Mouse (Mus musculus) neural tube, embryonic 11.5 days (tissue): ENCODE data around the gene Trit1. TPM values are rescaled to one million over a fixed set of nuclear protein-coding genes. Genes with fewer than 3 reads are reported as not detected.

Source experiments
- ATAC-seq: fragments of 200-750 bp; cut with Nextera tagmentation; 2 replicates; pipeline ENCODE4 v1.8.0; 2017; ENCODE audit warnings: moderate number of reproducible peaks, mild to moderate bottlenecking, moderate TSS enrichment, moderate library complexity; ENCODE audit not compliant: insufficient read depth, low FRiP score, low TSS enrichment
- DNase-seq: peaks from one replicate; pipeline ENCODE4 v3.0.0-alpha.2; 2015; ENCODE audit warnings: low spot score
- H3K27ac ChIP-seq: fragments of 300-500 bp; sonication (generic); 2 replicates; pipeline ENCODE4 v1.5.1; 2014; ENCODE audit warnings: low read depth, mild to moderate bottlenecking, low read length
- H3K27me3 ChIP-seq: fragments of 300-500 bp; sonication (generic); 2 replicates; pipeline ENCODE4 v1.6.1; 2014; ENCODE audit warnings: mild to moderate bottlenecking, low read length, mixed read lengths; ENCODE audit not compliant: control insufficient read depth, insufficient read depth
- H3K36me3 ChIP-seq: fragments of 300-500 bp; sonication (generic); 2 replicates; pipeline ENCODE4 v1.6.1; 2014; ENCODE audit warnings: mild to moderate bottlenecking, low read length, moderate library complexity, mixed read lengths; ENCODE audit not compliant: control insufficient read depth, insufficient read depth
- H3K4me1 ChIP-seq: fragments of 300-500 bp; sonication (generic); 2 replicates; pipeline ENCODE4 v1.6.1; 2014; ENCODE audit warnings: low read length, mixed read lengths; ENCODE audit not compliant: control insufficient read depth, insufficient read depth
- H3K4me2 ChIP-seq: fragments of 300-500 bp; sonication (generic); 2 replicates; pipeline ENCODE4 v1.6.1; 2014; ENCODE audit warnings: low read depth, mild to moderate bottlenecking, moderate library complexity
- H3K4me3 ChIP-seq: fragments of 300-500 bp; sonication (generic); 2 replicates; pipeline ENCODE4 v1.5.1; 2014; ENCODE audit warnings: low read depth, low read length
- H3K9ac ChIP-seq: fragments of 300-500 bp; sonication (generic); 2 replicates; pipeline ENCODE4 v1.6.1; 2014; ENCODE audit warnings: mild to moderate bottlenecking, low read length
- H3K9me3 ChIP-seq: fragments of 300-500 bp; sonication (generic); 2 replicates; pipeline ENCODE4 v1.6.1; 2016; ENCODE audit warnings: low read length; ENCODE audit not compliant: control insufficient read depth
- WGBS: fragments of 180-500 bp; shearing (Covaris S2); extraction: QIAGEN DNeasy Blood & Tissue Kit; methylation state at CpG from one replicate; pipeline ENCODE4 v1.1.7; 2014; 5-methylcytosine and 5-hydroxymethylcytosine counted together
- polyA plus RNA-seq: library from polyadenylated mRNA; unstranded; fragments of >200 nt; fragmentation: Nextera tagmentation; extraction: Ambion mirVana; gene quantifications from 2 replicates; pipeline ENCODE4 v1.2.1, GENCODE M21; 2014

The Trit1 gene
- polyA plus RNA-seq, 1 experiment from 2014 or later: 25.4 TPM

DNA sequence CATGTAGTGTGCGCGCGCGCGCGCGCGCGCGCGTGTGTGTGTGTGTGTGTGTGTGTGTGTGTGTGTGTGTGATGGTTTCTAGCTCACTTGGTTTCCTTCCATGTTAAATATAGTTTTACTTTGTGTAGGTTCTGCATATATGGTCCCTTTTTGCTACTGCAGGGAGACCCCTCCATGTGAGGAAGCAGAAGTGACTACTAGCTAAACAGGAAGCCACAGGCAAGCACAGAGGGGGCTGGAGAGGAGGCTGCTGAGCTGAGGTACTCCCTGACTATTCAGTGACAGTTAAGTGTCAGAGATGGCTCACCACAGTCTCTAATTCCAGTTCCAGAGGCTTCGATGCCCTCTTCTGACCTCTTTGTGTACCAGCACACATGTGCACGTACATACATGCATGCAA is 9.8 kb downstream of the Trit1 start:
- DNase-seq (no peak), ATAC-seq (no peak)
- Histone ChIP-seq H3K36me3 (no peaks in the 10 kb centered on the region; the same call in 1 of the 2 replicates), H3K27me3 (no peaks in the 10 kb centered on the region), H3K27ac (no peak overlapping the region), H3K9ac (no peak overlapping the region), H3K4me1 (no peaks in the 10 kb centered on the region), H3K9me3 (no peaks in the 10 kb centered on the region), H3K4me2 (no peak overlapping the region), H3K4me3 (no peak overlapping the region)
- WGBS: 98% methylated on average over 13 of the region's 13 CpGs

GRCm38 (mm10) chr4:123026597-123026996 is 10.2 kb downstream of the Trit1 start:
- 84% methylated on average over 4 of the region's 4 CpGs for WGBS
- H3K4me3 ChIP-seq: no peak overlapping the region

DNA sequence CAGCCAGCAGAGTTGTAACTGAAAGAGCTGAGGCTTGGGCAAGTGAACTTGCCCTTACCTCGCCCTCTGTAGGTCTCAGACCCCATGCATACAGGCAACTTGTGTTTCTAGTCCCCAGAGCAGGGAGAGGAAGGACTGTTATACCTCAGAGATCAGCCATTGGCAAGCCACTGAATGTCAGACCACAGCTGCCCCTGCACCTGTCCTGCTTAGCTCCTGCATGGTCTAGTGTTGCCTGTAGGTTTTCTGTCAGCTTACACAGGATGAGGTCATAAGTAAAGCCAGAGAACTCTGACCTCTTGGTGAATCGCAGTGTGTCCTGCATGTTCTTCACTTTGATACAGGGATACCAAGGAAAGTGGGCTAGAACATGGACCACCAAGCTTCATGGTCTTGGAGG is 18.4 kb downstream of the Trit1 start:
- Histone ChIP-seq H3K27ac (no peak overlapping the region), H3K9me3 (no peaks in the 10 kb centered on the region), H3K9ac (no peak overlapping the region), H3K27me3 (no peaks in the 10 kb centered on the region), H3K4me1 (no peaks in the 10 kb centered on the region), H3K4me2 (no peak overlapping the region), H3K36me3 (no peaks in the 10 kb centered on the region; the same call in none of the 2 replicates), H3K4me3 (no peak overlapping the region)
- ATAC-seq (no peak), DNase-seq (no peak)
- 92% methylated on average over 2 of the region's 2 CpGs for WGBS

More at GRCm38 (mm10) chr4:123026597-123026996, 10.2 kb downstream of the Trit1 start:
- Histone ChIP-seq H3K9me3 (no peaks in the 10 kb centered on the region), H3K27ac (no peak overlapping the region), H3K4me1 (no peaks in the 10 kb centered on the region), H3K27me3 (no peaks in the 10 kb centered on the region), H3K4me2 (no peak overlapping the region), H3K9ac (no peak overlapping the region), H3K36me3 (no peaks in the 10 kb centered on the region; the same call in 1 of the 2 replicates)
- no peak for ATAC-seq
- DNase-seq: no peak

DNA sequence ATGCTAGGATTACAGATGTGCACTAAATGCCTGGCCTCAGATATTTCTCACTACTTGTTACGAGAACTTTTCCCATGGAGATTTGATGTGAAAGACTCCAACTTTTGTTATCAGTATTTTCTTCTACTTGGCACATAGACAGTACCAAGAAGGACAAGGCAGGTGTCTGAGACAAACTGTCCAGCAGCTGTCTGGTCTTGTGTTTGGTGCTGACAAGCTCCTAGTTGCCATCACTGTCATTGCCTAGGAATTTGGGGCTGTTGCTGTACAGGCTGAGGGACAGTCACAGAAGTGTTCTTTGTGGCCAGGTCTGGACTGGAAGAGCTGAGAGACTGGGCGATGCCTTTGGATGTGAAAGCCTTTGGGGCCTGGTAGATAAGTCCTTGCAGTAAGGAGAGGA is 19.2 kb downstream of the Trit1 start:
- Histone ChIP-seq H3K4me1 (no peaks in the 10 kb centered on the region), H3K27ac (no peak overlapping the region), H3K36me3 (no peaks in the 10 kb centered on the region; the same call in none of the 2 replicates), H3K4me2 (no peak overlapping the region), H3K4me3 (no peak overlapping the region), H3K9me3 (no peaks in the 10 kb centered on the region), H3K27me3 (no peaks in the 10 kb centered on the region), H3K9ac (no peak overlapping the region)
- DNase-seq (no peak), ATAC-seq (no peak)
- 92% methylated on average over 2 of the region's 2 CpGs for WGBS

DNA sequence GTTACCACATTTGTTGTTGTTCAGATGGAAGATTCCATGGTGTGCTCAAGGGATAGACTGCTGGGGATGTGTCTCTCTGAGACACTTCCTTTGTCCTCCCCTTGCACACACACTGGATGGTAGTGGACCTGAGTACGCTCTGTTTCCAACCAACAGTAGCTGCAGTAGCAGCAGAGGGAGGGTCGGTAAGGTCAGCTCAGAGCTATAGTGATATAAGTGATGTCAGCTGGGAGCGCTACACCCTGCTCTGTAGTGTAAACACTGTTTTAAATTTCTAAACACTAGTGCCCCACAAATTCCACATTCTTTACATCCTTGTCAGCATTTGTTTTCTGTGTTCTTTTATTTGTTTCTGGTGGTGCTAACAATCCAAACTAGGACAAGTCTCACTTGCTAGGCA is 20.3 kb downstream of the Trit1 start:
- no peaks in the 10 kb centered on the region for H3K4me1 ChIP-seq
- ATAC-seq: no peak
- H3K27ac ChIP-seq: no peak overlapping the region
- no peak overlapping the region for H3K4me2 ChIP-seq
- no peaks in the 10 kb centered on the region; the same call in none of the 2 replicates for H3K36me3 ChIP-seq
- H3K9ac ChIP-seq: no peak overlapping the region
- H3K9me3 ChIP-seq: no peaks in the 10 kb centered on the region
- no peaks in the 10 kb centered on the region for H3K27me3 ChIP-seq
- no peak for DNase-seq
- H3K4me3 ChIP-seq: no peak overlapping the region
- WGBS: 72% methylated on average over 3 of the region's 3 CpGs

DNA sequence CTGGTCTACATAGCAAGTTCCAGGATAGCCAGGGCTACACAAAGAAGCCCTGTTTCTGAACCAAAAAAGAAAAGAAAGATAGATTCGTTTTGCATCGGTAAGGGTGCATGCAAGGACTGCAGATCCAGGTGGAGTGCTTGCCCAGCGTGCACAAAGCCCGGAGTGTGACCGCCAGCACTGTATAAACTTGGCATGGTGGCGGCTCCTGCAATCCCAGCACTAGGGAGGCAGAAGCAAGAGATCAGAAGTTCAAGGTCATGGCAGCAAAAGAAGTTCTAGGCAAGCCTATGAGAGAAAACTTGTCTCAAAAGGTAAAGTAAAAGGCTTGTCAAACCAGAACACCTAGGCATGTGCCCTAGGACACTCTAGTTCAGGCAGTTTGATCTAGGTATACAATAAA is 24.7 kb downstream of the Trit1 start:
- no peaks in the 10 kb centered on the region for H3K4me1 ChIP-seq
- no peak overlapping the region for H3K4me2 ChIP-seq
- DNase-seq: no peak
- 95% methylated on average over 6 of the region's 6 CpGs for WGBS
- H3K36me3 ChIP-seq: peaks cover 2% of the 10 kb centered on the region
- no peak for ATAC-seq
- no peaks in the 10 kb centered on the region for H3K9me3 ChIP-seq
- H3K4me3 ChIP-seq: no peak overlapping the region
- no peak overlapping the region for H3K27ac ChIP-seq
- no peak overlapping the region for H3K9ac ChIP-seq
- no peaks in the 10 kb centered on the region for H3K27me3 ChIP-seq

DNA sequence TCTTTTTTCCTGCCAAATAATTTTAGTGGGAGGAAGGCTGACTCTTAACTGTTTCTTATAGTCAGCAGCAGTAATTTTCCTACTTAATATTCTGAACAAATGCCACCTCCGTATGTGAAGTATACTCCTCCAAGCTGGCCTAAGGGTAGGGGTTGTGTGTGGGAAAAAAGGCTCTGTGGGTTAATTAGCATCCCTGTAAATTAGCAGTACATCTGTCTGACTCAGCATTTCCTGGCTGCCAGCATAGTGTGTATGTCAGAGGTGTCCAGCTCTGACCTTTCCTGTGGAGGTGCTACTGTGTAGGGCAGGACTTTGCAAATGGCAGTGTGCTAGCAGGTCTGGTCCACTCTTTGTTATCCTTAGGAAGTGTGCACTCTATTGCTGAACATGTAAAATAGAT is 27.5 kb downstream of the Trit1 start:
- H3K9ac ChIP-seq: no peak overlapping the region
- DNase-seq: no peak
- no peak for ATAC-seq
- no peak overlapping the region for H3K27ac ChIP-seq
- no peak overlapping the region for H3K4me3 ChIP-seq
- no peak overlapping the region for H3K4me2 ChIP-seq
- no peaks in the 10 kb centered on the region for H3K27me3 ChIP-seq
- H3K36me3 ChIP-seq: peaks cover 6% of the 10 kb centered on the region
- no peaks in the 10 kb centered on the region for H3K9me3 ChIP-seq
- H3K4me1 ChIP-seq: no peaks in the 10 kb centered on the region
- WGBS: 69% methylated on average over 1 of the region's 1 CpGs

DNA sequence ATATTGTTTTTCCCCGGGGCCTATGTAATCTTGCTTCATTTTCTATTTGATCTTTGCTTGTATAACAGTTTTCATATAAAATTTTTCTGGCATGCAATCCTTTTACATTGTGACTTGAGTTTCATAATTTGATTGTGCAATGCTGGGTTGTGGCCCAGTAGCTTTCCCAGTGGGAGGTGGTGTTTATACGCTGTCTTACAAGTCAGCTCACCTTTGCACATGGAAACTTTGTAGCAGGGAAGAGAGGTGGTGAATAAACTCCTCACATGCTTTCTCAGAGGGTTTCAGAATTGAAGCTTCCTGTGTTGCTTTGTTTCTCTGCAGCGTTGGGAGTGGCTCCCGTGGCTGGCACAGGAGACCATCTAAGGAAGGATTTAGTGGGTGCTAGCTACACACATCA is 28.4 kb downstream of the Trit1 start:
- Histone ChIP-seq H3K9ac (no peak overlapping the region), H3K36me3 (peaks cover 6% of the 10 kb centered on the region), H3K4me2 (no peak overlapping the region), H3K4me1 (no peaks in the 10 kb centered on the region), H3K4me3 (no peak overlapping the region), H3K9me3 (no peaks in the 10 kb centered on the region), H3K27ac (no peak overlapping the region), H3K27me3 (no peaks in the 10 kb centered on the region)
- WGBS: 96% methylated on average over 4 of the region's 4 CpGs
- no peak for DNase-seq
- ATAC-seq: no peak

DNA sequence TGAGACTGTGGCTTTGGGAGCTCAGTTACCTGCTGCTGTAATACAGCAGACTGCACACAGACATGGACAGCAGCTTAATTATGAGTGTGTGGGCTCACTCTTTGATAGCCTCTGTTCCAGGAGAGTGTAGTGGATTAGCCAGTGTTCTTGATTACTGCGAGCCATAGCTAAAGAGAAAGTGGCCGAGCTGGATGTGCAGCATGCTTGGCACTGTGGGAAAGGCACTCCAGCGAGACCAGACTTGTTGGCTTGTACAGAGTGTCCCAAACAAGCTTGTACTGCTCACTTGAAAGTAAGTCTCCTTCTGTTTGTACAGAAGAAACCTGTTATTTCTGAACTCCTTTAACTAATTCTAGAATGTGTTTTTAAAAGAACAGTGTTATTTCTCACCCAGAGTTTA is 29.9 kb downstream of the Trit1 start:
- Histone ChIP-seq H3K36me3 (peaks cover 6% of the 10 kb centered on the region), H3K27ac (no peak overlapping the region)
- 81% methylated on average over 3 of the region's 3 CpGs for WGBS

More for the DNA sequence above, 29.9 kb downstream of the Trit1 start:
- no peak for DNase-seq
- Histone ChIP-seq H3K27me3 (no peaks in the 10 kb centered on the region), H3K9ac (no peak overlapping the region), H3K4me2 (no peak overlapping the region), H3K9me3 (no peaks in the 10 kb centered on the region), H3K4me1 (peaks cover 8% of the 10 kb centered on the region; the same call in 1 of the 2 replicates), H3K4me3 (no peak overlapping the region)
- ATAC-seq: no peak
